Mouse (Mus musculus): Measurements from ENCODE around the gene Ago3.

Ago3 gene

DNA sequence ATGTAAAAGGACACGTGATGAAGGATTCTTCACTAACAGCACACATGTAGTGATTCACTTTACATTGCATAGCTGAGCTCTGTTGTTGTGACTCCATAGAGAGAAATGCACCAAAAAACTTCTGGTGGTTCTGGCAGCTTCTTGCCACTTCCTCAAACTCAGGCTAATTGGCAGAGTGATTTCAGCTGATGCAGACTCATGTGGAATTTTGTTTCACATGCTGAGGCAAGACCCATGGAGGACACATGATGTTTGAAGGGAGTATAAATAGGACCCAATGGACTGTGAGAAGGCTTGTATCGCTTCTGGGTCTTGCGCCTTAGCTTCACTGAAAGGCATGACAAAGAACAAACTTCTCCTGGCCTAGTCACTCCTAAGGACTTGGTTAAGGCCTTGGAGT is 16.8 kb downstream of the Ago3 start:
- DNase-seq: no peak

DNA sequence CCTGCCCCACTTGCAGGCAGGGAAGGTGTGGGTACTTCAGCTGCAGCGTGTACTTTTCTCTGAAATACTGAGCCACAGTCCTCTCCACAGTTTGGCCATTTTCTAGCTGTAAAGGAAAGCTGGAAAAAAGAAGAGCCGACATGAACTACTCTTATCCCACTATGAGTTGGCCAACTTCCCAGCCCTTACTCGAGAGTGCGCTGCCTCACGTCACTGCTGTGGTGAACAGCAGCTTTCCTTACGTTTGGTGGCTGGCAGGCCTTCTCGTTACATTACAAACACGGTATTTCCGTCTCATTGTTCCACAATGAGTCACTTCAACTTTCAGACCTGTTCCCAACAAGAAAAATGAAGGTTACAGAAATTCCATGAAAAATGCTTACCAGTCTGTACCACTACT is 57.9 kb downstream of the Ago3 start:
- DNase-seq: no peak

DNA sequence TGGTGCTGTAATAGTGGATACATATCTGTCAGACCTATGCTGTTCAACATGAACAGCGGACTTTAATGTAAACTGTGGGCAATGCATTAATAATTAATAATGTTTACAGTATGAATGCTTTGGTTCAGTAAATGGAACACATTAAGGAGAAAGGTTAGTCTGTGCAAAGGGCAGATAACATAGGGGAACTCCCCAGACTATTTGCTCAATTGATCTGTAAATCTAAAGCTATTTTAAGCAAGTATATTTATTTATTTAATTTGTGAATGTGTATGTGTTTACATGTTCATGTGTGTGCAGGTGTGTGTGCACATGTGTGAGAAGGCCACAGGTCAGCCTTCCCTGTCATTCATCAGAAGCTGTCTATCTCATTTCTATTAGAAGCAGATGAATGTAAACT is 69.3 kb downstream of the Ago3 start:
- DNase-seq: no peak

GRCm38 (mm10) chr4:126343451-126343850 is 85.9 kb downstream of the Ago3 start:
- DNase-seq: no peak

DNA sequence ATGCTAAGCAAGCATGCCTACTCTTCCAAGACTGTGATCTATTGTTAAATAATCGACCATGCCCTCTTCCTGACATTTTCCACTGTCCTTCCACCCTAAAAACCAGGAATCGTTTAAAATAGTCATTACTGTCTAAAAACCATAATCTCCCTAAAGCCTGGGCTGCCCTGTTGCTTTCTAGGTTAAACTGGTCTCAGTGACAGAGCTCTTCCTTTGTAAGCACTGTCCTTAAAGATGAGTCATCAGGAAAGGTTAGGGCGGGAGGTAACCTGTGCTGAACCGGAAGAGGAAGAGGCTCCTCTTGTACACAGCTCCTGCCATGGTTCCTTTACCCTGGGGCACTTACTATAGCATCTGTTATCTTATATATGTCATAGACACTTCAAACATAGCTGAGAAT is 89.9 kb downstream of the Ago3 start:
- no peak for DNase-seq

DNA sequence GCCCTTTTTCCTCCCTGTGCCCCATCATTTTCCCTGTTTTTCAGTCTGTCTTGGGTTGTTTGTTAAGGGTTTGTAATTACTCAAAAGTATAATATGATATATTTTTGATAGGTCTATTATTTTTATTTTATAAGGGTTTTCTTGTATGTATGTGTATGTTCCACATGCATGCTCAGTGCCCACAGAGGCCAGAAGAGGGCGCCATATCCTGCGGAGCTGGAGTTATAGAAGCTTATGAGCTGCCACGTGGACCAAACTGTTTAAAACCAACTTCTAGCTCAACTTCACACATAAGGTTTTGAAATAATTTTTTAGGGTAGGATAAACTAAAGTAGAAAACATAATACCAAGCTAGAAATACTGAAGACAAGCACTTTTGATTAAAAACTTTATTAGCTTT is 97.0 kb downstream of the Ago3 start:
- peak; percentile 61 for DNase-seq

- DNase-seq: no peak
Measured at GRCm38 (mm10) chr4:126331751-126332150, 97.6 kb downstream of the Ago3 start.

- no peak for DNase-seq
Measured at GRCm38 (mm10) chr4:126330295-126330694, 99.1 kb downstream of the Ago3 start.

GRCm38 (mm10) chr4:126326036-126326435 is 103.3 kb downstream of the Ago3 start:
- DNase-seq: no peak

DNA sequence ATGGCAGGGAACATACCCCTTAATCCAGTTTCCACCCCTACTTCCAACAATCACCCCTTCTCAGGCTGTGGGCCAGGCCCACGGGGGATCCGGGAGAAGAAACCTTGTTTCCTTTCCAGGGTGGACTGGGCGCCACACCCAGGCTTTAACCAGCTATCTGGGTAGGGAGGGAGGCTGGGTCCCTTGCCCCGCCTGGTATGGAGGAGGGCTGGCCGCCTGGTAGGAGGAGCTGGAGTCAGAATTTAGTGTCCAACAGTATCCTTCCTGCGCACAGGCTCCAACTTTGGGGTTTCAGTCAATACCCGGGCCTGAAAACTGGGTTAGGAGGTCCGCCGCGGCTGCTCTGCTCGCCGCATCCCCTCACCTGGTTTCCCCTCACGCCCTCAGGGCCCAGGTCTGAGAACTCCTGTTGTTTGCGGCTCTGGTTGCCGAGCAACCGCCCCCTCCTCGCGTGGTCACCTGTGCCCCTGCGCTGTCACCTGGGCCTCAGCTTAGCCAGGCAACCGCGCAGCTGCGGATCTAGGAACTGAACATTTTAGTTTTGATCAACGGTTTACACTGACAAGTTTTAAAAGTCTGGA is 104.0 kb downstream of the Ago3 start, which contains the start of gene Tekt2:
TSS of gene Tekt2 (minus strand) at position 408 of the 581 bp plus-strand sequence.
- DNase-seq: no peak

DNA sequence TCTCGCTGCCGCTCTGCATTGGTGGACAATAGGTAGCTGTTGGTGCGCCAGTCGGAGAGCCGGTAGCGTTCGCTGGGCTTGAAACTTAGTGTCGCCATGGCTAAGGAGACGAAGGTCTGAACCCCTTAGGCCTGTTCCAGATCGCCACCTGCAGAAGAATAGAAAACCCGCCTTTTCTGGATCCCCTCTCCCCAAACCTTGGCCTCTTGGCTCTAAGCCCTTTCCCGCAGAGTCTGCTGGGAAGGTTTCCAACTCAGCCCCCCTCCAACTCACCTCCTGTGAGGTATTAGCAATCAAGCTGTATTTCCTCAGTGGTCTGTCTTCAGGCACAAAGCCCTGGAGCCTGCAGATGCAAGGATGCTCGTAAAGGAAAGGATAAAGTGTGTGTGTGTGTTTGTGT is 104.5 kb downstream of the Ago3 start:
- no peak for DNase-seq

DNA sequence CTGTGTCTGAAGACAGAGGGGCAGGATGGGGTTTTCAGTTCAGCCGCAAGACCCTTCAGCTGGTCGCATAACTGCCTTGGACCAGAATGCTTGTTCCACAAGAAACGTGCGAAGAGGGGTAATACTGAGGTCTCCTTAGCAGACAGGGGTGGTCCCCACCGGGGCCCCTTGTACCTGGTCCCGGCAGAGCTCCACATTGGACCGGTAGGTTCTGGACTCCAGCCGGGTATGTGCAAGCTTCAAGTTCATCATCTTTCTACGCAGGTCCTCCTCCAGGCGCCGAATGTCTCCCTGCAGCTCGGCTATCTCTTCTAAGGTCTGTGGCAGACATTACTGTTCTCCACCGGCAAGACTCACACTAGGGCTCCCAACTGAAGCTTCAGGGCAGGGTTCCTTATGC is 106.7 kb downstream of the Ago3 start:
- DNase-seq: no peak

GRCm38 (mm10) chr4:126321854-126322511 is 107.4 kb downstream of the Ago3 start:
- no peak for DNase-seq

- DNase-seq: peak; percentile 98
Measured at GRCm38 (mm10) chr4:126321111-126321853, 108.1 kb downstream of the Ago3 start, which contains the start of gene Adprhl2. Gene Adprhl2, minus strand, starts transcription at chr4:126321703.

DNA sequence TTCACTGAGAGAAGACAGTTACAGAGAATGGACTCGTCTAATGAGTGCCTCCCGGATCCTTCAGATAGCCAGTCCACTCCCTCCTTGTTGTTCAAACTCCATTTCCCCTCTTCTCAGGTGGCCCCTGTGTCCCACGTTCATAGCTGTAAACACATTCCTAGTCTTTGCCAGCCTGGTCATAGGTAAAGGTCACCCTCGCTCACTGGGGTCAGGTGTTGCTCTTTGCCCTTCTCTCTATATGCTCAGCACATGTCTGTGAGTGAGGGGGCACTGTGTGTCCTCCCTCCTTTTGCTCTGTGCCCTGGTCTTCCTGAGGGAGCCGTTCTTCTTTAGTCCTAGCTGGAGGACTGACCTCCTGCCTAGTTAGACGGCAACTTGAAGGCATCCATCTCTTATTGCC is 109.5 kb downstream of the Ago3 start:
- no peak for DNase-seq

- DNase-seq: no peak
Measured at GRCm38 (mm10) chr4:126316443-126317040, 112.8 kb downstream of the Ago3 start.

GRCm38 (mm10) chr4:126315931-126316330 is 113.4 kb downstream of the Ago3 start:
- no peak for DNase-seq

- no peak for DNase-seq
Measured at GRCm38 (mm10) chr4:126314393-126314792, 115.0 kb downstream of the Ago3 start.

- DNase-seq: no peak
Measured at GRCm38 (mm10) chr4:126313202-126313601, 116.2 kb downstream of the Ago3 start.

DNA sequence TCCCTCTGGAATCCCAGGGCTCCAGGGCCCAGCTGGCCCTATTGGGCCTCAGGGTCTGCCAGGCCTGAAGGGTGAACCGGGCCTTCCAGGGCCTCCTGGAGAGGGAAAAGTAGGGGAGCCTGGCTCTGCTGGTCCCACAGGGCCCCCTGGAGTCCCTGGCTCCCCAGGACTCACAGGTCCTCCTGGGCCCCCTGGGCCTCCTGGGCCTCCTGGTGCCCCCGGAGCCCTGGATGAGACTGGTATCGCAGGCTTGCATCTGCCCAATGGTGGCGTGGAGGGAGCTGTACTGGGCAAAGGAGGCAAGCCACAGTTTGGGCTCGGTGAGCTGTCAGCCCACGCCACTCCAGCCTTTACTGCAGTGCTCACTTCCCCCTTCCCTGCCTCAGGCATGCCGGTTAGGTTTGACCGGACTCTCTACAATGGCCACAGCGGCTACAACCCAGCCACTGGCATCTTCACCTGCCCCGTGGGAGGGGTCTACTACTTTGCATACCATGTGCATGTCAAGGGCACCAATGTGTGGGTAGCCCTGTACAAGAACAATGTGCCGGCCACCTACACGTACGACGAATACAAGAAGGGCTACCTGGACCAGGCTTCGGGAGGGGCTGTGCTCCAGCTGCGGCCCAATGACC is 117.7 kb downstream of the Ago3 start:
- DNase-seq: no peak

GRCm38 (mm10) chr4:126310344-126310743 is 119.0 kb downstream of the Ago3 start:
- no peak for DNase-seq

DNA sequence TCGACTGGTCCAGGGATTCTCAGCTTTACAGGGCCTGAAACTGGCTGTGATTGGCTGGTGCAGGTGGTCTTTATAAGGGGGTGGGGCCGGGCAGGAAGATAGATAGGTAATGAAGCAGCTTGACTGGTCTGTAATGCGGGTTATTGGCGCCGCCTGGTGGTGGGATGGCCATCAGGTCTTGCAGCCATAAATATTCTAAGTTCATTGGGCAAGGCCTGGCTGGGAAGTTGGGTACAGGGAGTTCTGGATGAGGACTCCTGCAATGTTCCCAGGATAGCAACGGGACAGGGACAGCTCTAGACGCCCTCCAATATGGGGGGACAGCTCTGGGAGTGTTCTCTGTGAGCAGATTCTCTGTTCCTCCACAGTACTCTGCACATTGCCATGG is 119.4 kb downstream of the Ago3 start:
- peak; percentile 86 for DNase-seq

Data from liver (tissue).